Mouse (Mus musculus) 3134 (cell line): ENCODE results near the gene Auts2.

ENCODE experiments used
- DNase-seq: peaks from one replicate; pipeline ENCODE4 v3.0.0-alpha.2; 2011; ENCODE audit warnings: low spot score; ENCODE audit not compliant: insufficient read length; ENCODE audit errors: extremely low read depth

Gene Auts2

DNA sequence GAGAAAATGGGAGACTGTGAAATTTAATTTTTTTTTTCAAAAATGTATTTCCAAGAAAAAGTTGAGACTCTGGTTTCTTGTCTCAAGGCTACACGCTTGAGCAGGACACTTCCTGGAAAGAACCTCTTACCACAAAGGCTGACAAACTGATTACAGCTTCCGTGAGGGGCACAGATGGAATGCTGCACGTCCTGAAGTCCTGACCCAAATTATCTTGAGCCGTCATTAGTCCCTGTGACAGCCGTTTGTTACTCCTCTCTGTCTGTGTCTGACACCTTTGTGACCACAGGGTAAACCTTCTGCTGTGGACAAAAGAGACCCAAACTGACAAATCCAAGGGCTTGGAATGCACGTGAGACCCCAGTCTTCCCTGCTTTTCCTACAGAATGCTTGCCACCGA lies 587.1 kb downstream of the Auts2 start:
- DNase-seq, result no peak

DNA sequence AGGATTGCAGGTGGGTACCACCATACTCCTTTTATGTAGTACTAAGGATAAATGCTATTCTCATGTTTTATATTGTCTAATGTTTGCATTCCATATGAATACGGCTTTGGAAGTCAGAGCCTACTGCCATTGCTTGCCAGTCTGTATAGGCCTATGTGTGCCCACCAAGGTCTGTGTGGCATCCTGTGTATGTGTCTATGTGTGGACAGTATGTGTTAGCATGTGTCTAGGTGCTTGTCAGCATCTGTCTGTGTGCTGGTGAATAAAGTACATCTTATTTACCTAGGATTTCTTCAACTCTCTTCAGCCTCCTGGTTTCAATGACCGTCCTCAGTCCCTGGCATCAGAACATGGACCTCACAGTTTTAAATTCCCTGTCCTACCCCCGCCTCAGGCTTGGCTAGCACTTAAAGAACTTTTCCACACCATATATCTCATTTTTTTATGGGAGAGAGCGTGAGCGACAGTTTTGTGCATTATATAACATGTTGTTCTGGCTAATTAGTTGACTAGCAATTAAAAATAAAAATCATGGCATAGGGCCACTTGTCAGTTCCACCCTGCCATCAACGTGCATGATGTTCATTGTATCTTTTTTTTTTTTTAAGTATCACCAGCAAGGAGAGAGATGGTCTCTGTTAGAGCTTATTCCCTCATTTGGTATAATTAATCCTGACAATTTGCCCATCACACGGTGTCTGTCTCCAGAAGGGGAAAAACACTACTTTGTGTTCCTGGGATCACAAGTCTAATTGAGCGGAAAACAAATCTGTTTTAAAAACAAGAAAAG lies 587.7 kb downstream of the Auts2 start:
- no peak for DNase-seq

DNA sequence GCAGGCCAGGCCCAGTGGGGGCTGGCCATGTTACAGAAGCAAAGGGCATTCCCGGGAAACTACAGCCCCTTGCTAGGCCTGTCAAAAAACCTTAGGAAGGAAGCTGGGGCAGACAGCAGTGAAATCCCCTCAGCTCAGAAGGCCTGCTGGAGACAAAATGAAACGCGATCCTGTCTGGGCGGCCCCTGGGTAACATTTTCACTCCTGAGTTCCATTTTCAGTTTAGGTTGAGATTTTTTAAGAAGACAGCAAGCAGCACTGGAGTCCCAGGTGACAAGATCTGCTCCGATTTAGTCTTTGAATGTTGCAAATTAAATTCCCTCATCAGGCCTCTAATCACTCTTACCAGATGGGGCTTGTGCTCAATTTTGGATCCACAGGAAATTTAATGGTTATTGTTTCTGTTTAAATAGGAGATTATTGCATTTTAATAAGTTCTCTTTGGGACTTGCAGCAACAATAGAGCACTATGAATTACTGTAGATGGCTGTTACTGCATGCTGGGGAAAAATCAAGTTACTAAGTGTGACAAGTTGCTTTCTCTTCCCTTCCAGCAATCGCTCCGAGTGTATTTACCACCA lies 594.5 kb downstream of the Auts2 start:
- no peak for DNase-seq

DNA sequence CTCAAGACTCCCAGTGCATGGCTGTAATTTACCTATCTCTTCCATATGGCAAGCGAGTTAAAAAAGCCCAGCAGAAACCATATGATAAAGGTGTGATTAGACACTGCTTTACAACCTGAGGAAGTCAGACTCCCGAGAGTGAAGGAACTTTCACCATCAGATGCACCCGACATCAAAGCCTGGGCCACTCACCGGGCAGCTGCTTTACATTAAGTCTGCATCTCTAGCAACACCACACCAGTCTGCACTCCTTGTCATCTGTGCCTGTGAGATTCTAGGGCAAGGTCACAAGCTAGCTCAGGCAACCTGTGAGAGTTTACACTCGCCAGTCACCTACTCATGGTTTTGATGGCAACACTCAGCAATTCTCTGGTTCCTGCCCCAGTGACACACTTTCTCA lies 596.3 kb downstream of the Auts2 start:
- no peak for DNase-seq

DNA sequence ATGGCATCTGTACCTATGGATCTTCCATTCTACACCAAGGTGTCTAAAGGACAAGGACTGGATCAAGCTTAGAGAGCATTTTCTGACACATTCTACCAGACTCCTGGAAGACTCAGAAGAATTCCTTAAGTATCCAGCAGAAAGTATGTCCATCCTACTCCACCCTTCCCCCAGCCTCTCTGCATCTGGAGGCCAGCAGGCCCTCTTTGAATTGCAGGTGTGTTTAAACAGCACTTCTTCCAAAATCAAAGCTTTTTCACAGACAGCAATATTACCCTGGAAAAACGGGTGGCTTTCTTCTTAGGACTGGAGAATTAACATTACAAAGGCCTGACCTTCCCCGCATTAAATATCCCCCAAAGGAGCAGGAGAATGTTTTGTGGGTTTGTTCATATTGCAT lies 598.4 kb downstream of the Auts2 start:
- no peak for DNase-seq

DNA sequence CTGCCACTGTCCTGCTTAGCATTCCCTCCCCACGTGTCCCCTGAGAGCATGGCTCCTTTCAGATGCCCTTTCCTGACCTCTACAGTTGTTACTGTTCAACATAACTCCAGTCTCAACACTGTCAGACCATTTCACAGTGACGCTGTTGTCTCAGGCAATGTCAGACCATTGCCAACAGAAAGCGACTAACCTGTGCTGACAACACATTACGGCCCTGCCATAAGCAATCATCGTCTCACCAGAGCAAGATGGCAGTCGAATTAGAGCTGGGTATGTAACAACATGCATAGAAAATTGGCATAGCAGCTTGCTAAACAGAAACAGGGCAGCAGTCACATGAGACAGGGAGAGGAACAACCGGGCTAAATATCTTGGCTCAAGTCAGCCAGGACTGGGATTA lies 614.4 kb downstream of the Auts2 start:
- no peak for DNase-seq

DNA sequence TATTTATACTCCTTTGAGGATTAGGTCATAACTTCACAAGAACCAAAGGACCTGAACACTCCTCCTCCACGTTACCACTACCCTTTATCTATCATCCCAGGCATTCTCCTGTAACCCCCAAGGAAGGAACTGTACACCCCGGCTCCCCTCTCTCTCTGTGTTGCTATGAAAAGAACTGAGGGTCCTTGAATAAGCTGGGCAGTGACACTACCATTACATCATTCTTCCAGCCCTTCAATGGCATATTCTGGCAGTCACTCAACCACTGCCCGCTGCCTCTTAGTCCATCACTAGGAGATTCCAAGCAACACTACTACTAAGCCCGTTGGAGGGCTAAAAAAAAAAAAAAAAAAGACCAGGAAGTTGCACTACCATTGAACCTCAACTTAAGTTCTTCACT lies 620.4 kb downstream of the Auts2 start:
- DNase-seq, result no peak

DNA sequence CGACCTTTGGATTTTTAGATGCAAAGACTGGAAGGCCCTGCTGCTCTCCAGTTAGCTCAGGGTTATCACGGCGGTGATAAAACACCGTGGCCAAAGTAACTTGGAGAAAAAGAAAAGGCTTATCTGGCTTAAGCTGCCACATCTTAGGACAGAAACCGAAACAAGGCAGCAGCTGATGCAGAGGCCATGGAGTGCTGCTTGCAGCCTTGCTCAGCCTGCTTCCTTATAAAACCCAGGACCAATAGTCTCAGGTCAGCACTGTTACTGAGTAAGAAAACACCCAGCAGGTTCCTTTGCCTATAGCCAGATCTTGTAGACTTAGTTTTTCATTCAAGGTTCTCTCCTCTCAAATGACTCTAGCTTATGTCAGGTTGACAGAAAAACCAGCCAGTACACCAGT lies 621.0 kb downstream of the Auts2 start:
- DNase-seq, result no peak

DNA sequence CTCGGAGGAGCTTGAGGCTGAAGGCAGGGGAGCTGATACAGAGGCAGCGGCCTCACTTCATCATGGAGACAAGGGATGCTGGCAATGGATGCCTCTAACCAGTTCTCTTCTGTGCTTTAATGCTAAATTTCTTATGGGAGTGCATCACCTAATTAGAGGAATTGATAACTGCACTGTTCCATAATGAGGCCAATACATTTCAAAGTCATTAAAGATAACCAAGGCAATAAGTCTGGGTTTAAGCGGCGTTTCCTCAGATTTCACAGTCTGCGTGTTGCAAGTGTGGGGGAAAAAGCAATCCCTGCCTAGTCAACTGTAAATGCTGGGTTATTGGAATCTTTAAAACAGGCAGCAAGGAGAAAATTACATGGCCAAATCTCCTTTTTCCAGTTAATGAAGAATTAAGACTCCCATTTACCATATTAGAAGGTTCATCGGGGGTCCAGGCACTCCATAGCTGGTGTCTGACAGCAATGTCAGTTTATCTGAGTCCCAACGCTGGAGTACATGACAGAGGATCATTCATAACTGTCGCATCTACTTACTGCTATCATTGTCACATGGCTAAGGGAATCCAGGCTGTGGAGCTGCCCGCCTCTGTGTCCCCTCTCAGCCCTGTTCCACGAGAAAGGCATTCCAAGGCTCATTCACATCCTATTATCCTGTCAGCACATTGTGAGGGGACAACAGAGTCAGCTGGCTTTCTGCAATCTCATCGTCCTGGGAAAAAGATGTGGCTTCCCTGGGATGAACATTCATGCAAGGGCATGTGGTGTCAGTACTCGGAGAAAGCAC lies 623.0 kb downstream of the Auts2 start:
- DNase-seq, result no peak

DNA sequence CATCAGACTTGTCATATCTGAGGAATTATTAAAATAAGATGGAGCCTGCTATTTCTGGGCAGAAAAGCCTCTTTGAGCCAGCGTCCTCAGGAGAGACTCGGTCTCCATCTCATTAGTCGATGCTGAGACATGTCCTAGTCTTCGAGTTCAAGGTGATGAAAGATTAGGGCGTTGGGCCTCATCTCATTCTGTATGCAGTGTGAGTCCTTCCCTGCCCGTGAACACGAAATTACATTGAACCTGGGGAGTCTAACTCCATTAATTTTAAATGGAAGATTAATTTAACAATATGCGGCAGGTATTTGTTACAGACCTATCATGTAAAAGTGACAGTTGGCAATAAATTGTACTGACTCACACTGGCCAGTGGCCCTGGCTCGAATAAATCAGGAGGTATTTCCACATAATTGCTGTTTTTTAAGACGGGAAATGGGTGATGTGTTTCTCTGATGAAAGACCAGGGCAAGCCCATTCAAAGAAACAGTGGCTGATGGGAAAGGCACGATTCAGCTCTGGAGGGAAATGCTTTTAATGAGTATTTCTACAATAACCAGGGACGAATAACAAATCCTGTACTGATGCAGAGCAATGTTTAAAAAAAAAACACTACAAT lies 626.2 kb downstream of the Auts2 start:
- DNase-seq, result no peak

DNA sequence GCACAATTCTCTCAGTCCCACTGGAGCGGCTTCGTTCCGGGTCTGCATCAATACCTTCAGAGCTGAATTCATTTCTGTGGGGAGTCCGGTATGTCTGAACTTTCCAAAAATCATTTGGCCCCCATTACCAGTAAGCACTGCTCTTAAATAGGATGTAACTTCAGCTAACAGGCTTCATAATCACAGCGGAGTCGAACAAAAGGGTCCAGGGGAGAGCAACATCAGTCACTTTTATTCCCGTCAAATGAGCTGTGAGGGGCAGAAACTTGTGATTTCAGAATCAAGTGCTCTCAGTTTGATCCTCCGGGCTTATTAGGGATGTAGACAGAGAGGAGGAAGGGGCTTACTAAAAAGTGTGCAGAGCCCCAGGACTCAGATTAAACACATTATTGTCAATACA lies 629.6 kb downstream of the Auts2 start:
- no peak for DNase-seq

DNA sequence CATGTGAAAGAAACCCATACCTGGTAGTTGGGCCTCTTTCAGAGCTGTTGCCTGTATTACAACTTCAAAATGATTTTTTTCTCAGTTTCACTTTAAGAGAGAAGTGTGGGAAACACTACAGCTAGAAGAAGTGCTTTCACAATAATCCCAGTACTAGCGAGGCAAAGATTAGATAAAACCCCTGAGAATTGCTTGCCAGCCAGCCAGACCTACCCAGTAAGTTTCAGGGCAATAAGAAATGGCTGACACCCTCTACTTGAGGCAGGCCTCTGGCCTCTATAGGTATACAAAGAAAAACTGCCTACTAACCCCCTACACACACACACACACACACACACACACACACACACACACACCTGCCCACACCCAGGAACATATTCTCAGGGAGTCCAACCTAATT lies 630.2 kb downstream of the Auts2 start:
- DNase-seq, result no peak

DNA sequence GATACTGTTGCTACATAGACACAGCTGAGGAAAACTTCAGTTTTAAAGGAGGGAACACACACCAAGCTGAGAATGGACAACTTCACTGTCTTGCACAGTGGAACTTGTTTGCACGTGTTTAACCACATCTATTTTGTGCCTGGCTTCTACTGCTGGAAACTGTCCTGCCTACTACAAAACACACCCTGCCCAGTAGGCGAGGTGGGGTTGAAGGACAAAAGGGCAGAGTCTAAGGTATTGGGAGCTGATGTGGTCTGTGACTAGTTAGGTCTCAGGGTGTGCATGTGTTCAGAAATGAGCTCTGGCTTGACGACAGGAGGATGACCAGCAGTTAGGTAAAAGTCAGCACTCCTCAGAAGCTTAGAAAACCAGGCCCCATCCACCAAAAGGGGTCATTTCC lies 636.8 kb downstream of the Auts2 start:
- no peak for DNase-seq

DNA sequence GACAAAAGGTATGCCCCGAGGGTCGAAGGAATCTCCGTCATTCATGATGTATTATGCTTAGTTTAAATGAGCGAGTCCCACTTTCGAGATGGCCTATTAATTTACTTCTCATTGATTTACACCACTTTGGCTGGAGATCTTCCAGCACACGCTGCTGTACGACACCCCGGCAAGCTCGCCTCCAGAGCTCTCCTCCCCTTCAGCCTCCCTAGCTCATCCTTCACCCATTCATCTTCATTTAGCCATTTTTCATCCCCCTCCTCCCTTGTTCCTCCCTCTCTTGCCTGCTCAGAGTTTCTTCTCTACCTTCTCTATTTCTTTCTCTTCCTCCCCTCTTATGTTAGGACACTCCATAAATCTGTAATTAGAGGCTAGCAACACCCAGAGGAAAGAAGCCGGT lies 638.7 kb downstream of the Auts2 start:
- DNase-seq, result no peak

DNA sequence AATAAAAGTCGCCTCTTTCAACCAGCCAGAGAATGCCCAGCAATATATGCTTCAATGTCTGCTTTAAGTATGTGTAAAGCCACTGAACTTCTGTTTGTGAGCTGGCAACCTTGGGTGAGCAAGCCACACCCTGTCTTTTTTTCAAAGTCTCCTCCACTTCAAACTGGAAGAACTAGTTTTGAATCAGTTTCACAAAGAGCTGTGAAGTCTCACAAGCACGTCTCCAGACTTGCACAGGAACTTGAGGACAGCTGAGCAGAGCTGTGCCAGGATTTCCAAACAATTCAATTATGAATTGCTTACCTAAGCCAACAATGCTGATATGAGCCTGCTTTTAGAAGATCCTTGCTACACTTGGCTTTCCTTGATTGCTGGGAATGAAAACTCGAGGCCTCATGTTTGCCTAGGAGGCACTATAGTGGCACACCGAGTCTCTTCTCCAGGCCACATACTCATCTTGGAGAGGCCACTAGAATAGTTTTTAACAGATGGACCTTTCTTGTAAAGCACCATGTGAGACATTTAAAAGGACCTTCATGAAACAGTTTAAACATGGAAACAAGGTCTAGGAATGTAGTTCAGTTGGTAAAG lies 645.0 kb downstream of the Auts2 start:
- DNase-seq, result no peak

DNA sequence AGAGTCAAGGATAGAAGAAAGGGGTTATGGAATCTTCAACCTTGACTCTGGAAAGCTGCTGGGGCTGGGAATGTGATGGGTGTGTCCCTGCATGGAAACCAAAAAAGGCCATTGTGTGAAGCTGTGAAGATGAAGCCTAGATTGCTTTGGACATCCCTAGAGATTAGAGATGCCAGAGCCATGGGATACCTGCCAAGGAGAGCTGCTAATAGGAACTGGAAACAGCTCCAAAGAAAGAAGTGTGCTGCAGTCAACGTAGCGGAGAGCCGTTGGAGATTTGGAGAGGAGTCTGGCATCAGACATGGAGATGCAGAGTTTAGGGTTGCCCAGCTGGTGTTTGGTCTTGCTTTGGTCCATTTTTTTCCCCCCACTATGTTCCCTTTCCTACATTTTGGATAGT lies 656.5 kb downstream of the Auts2 start:
- no peak for DNase-seq

DNA sequence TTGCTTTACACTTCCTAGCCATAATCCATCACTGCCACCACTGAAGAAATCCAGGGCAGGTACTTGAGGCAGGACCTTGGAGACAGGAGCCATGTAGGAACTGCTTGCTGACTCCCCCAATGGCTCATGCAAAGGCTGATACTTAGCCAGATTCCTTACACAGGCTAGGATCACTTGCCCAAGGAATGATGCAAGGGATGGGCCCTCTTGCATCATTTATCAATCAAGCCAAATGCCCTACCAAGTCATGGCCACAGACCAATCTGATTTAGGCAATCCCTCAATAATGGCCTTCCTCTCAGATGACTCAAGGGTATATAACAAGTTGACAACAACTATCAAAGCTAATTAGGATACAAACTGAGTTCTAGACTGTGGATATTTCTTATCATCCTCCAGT lies 666.6 kb downstream of the Auts2 start:
- no peak for DNase-seq

DNA sequence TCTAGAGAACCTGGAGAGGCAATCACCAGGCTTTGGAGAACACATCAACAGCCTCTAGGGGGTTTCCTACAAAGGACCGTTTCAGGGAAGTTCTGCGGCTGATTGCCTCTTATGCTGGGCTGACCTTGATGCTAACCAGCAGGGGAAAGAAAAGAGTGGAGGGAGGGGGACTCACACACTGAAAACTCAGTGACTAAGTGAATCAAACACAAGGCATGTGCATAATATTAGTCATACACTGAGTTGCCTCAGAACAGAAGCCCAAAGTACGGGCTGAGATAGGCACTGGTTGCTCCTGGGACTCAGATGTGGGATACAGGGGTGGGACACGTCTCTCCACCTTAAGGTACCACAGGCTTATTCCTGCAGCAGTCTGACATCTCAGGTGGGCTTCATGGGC lies 667.2 kb downstream of the Auts2 start:
- DNase-seq, result no peak

DNA sequence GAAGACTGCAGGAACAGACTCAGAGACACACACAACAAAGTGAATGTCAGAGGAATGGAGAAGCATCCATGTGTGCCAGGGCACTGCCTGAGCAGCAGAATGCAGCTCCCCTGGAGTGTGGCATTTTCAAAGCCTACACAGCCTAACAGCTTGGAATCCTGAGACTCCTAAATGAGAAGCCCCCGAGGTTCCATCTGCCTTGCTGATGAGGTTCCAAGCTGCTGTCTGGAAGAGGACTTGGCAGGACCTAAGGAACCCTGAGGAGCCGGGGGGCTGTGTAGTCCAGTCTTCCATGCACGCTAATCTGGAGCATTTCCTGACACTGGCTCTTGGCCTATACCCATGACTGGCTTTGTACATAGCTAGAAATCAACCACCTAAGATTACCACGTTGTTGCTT lies 670.0 kb downstream of the Auts2 start:
- DNase-seq, result no peak

DNA sequence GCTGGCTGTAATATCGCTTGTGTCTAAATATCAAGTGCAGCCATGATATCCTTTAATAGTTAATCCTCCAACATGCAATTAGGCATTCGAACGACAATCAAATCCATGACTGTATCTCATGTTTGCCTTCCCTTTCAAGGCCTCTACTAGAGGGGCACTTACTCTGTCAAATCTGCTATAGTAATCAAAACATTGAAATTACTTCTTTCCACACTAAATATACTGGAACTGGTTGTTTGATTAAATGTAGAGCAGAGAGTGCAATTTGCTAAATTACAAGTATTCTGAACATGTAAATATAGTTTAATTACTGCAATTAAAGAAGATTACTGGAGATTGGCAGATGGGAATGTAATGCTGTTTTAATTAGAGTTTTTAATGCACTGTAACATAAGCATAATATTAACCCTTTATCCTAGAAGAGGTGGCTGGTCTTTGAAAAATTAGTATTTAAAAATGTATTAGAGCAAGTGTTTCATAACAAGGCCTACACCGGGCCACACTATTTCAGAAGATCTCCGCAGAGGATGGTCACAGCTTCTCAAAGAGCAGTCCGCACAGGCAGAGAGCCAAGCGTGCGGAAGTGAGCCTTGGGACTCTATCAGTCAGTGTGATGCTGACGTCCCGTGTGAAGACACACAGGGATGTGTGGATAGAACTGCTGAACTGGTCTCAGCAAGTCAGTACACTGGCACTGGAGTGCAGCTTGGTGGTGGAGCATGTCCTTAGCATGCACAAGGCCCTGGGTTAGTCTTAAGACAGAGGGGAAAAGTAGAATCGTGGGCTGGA lies 673.2 kb downstream of the Auts2 start:
- DNase-seq, result no peak
